ENCODE assay signal across 10 mouse cellular contexts in the genomic region with DNA sequence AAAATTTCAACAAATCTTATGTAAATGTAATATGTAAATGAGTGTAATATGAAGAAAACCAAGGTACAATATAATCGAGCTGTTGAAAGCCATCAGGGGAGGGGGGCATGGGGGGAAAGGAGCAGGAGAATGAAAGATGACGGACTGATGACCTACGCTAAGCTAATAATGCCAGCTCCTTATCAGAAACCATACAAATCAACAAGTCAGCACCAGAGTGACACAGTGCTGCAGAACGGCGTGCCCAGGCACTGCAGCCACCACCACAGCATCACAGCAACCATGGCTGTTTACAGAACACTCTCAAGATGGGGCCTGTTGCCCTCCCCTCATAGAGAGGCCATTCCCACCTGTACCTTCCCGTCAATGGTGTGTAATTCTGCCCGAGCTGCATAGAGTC.
"Had no signal": no experiment of that assay in that cellular context is flagged by ENCODE, and none has a peak within 500 bp of the region (broad histone marks: within the 10 kb centered on the region; RNA-seq: fewer than 3 reads in every experiment).

No protein-coding gene starts in this region.

- H3K4me3 ChIP-seq: limb, embryonic 13.5 days; midbrain, embryonic 10.5 days; myocyte; neural tube, embryonic 15.5 days had no signal

- H3K36me3 ChIP-seq: limb, embryonic 13.5 days; midbrain, embryonic 10.5 days; neural tube, embryonic 15.5 days had no signal

- DNase-seq: kidney, postnatal 14 days; left cerebral cortex, postnatal 4 days; lung, adult 18-20 months; midbrain, embryonic 14.5 days had no signal

- H3K27me3 ChIP-seq: limb, embryonic 13.5 days; neural tube, embryonic 15.5 days had no signal

- H3K4me2 ChIP-seq: limb, embryonic 13.5 days; neural tube, embryonic 15.5 days had no signal

- H3K27ac ChIP-seq: limb, embryonic 13.5 days; liver, embryonic 14.5 days; midbrain, embryonic 10.5 days; neural tube, embryonic 15.5 days; stomach, postnatal 0 days had no signal

- H3K9ac ChIP-seq: limb, embryonic 13.5 days; liver, embryonic 14.5 days; neural tube, embryonic 15.5 days had no signal

- H3K9me3 ChIP-seq: limb, embryonic 13.5 days; midbrain, embryonic 10.5 days; neural tube, embryonic 15.5 days had no signal
